ENCODE assay signal across 24 mouse cellular contexts in the genomic region with DNA sequence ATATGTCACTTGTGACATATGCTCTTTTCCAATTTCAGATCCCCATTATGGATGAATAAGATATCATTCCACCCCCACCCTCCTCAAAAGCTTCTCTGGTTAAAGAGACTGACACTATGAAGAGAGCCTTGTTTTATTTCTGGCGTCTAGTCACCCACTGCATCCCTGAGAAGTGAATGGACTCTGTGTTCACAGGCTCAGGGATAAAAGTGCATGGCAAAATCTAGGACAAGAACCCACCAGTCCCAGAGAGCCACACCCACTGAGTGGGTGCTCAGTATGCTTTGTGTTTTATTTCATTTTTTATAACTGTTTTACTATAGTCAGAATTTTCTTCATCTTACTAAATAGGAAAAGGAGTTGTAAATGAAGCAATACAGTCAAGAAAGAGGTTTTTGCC. TPM values are rescaled to one million over a fixed set of nuclear protein-coding genes. Genes with fewer than 3 reads are reported as not detected.
A peak's percentile ranks its signal among the peaks of the same experiment; 100 is the strongest.
DNase-seq lines count a peak whose midpoint lies in the region; ATAC-seq and TF ChIP-seq lines count a peak whose summit lies in the region.
"Had no signal": no experiment of that assay in that cellular context is flagged by ENCODE, and none has a peak within 500 bp of the region (broad histone marks: within the 10 kb centered on the region; RNA-seq: fewer than 3 reads in every experiment).

No protein-coding gene starts in this region.

- ATAC-seq in hindbrain, postnatal 0 days: peak; percentile 81
- ATAC-seq in hindbrain, embryonic 12.5 days (ENCODE audit: low FRiP score): no peak
- ATAC-seq: forebrain, embryonic 15.5 days; midbrain, embryonic 13.5 days had no signal

- TF ChIP-seq CTCF in hindbrain, postnatal 0 days (IDR thresholded peaks at IDR 0.05; ENCODE audit: low read depth): no peak

- WGBS in hindbrain, postnatal 0 days: 50% methylated on average over 1 of the region's 1 CpGs
- WGBS in hindbrain, embryonic 12.5 days: 52% methylated on average over 1 of the region's 1 CpGs

- H3K36me3 ChIP-seq in hindbrain, postnatal 0 days (ENCODE audit: insufficient read depth, low read length): no peaks in the 10 kb centered on the region
- no peaks in the 10 kb centered on the region for H3K36me3 ChIP-seq in hindbrain, embryonic 12.5 days
- H3K36me3 ChIP-seq: forebrain, embryonic 15.5 days; hindbrain, embryonic 13.5 days; limb, embryonic 13.5 days; midbrain, embryonic 13.5 days had no signal

- H3K4me2 ChIP-seq in hindbrain, postnatal 0 days (ENCODE audit: low read depth, low read length): no peak overlapping the region
- no peak overlapping the region for H3K4me2 ChIP-seq in hindbrain, embryonic 12.5 days (replicated peaks)
- H3K4me2 ChIP-seq: forebrain, embryonic 15.5 days; hindbrain, embryonic 13.5 days; limb, embryonic 13.5 days; midbrain, embryonic 13.5 days had no signal

- DNase-seq in hindbrain, postnatal 0 days (ENCODE audit: low spot score): peak; percentile 17
- peak; percentile 69 for DNase-seq in Muller cell, postnatal 12 days (ENCODE audit: inconsistent ontology term)
- peak; percentile 46 to 65 for DNase-seq in frontal cortex, adult 2 months (ENCODE audit: extremely low spot score in 1 of 2, low spot score in 1 of 2)
- DNase-seq in right cerebral cortex, adult 2 months (ENCODE audit: low spot score in 2 of 2): peak; percentile 35 to 45
- DNase-seq in spleen, postnatal 10 days (ENCODE audit: low spot score in 2 of 2): no peak
- DNase-seq in adrenal gland, adult (ENCODE audit: inconsistent age in 2 of 2, low spot score in 1 of 2): no peak
- DNase-seq: adrenal gland, postnatal 25 days; B cell, adult 2 months; cerebellum, adult 8-10 months; gastrocnemius, postnatal 10 days; kidney, adult 11 months; thymus, adult 18-20 months had no signal

- no peak overlapping the region for H3K4me3 ChIP-seq in hindbrain, postnatal 0 days (ENCODE audit: low read length)
- no peak overlapping the region for H3K4me3 ChIP-seq in hindbrain, embryonic 12.5 days
- H3K4me3 ChIP-seq: forebrain, embryonic 15.5 days; hindbrain, embryonic 13.5 days; limb, embryonic 13.5 days; midbrain, embryonic 13.5 days had no signal

- no peak overlapping the region; the same call in 1 of the 2 replicates for H3K27ac ChIP-seq in hindbrain, postnatal 0 days
- H3K27ac ChIP-seq in hindbrain, embryonic 12.5 days: no peak overlapping the region
- H3K27ac ChIP-seq: forebrain, embryonic 15.5 days; hindbrain, embryonic 13.5 days; kidney, postnatal 0 days; limb, embryonic 13.5 days; liver, embryonic 14.5 days; midbrain, embryonic 13.5 days had no signal

- no peaks in the 10 kb centered on the region for H3K27me3 ChIP-seq in hindbrain, postnatal 0 days (ENCODE audit: insufficient read depth, low read length)
- H3K27me3 ChIP-seq in hindbrain, embryonic 12.5 days: no peaks in the 10 kb centered on the region
- H3K27me3 ChIP-seq: forebrain, embryonic 15.5 days; hindbrain, embryonic 13.5 days; limb, embryonic 13.5 days; midbrain, embryonic 13.5 days had no signal

- no peaks in the 10 kb centered on the region for H3K4me1 ChIP-seq in hindbrain, postnatal 0 days (ENCODE audit: insufficient read depth, low read length)
- H3K4me1 ChIP-seq in hindbrain, embryonic 12.5 days: no peaks in the 10 kb centered on the region
- H3K4me1 ChIP-seq: forebrain, embryonic 15.5 days; hindbrain, embryonic 13.5 days; limb, embryonic 13.5 days; midbrain, embryonic 13.5 days had no signal

- no peaks in the 10 kb centered on the region for H3K9me3 ChIP-seq in hindbrain, postnatal 0 days (ENCODE audit: low read length)
- H3K9me3 ChIP-seq in hindbrain, embryonic 12.5 days (replicated peaks): no peaks in the 10 kb centered on the region
- H3K9me3 ChIP-seq: forebrain, embryonic 15.5 days; hindbrain, embryonic 13.5 days; limb, embryonic 13.5 days; midbrain, embryonic 13.5 days had no signal

- no peak overlapping the region for H3K9ac ChIP-seq in hindbrain, postnatal 0 days (replicated peaks; ENCODE audit: low read length)
- no peak overlapping the region for H3K9ac ChIP-seq in hindbrain, embryonic 12.5 days
- H3K9ac ChIP-seq: forebrain, embryonic 15.5 days; hindbrain, embryonic 13.5 days; limb, embryonic 13.5 days; liver, embryonic 14.5 days; midbrain, embryonic 13.5 days had no signal

RNA-seq across cellular contexts. Expression of gene Cyp2j6, which starts 7.5 kb away (rescaled TPM):
- total RNA-seq in hindbrain, postnatal 0 days (2014; rRNA removed): 9.1 and 9.3 TPM in 2 replicates
- 10.9 and 11.8 TPM in 2 replicates for polyA plus RNA-seq in hindbrain, postnatal 0 days (2015; fragmentation: Nextera tagmentation; extraction: Ambion mirVana)
- polyA plus RNA-seq in hindbrain, embryonic 12.5 days (2016; fragmentation: Nextera tagmentation; extraction: Ambion mirVana): 6.3 and 7.6 TPM in 2 replicates
- 15.6 and 17.4 TPM in 2 replicates for polyA plus RNA-seq in frontal cortex, adult 2 months (2012; rRNA removed)
- total RNA-seq: neutrophil, adult 5-6 weeks had no signal

RNA-seq across cellular contexts. Expression of gene Cyp2j8, which starts 38.8 kb away (rescaled TPM):
- total RNA-seq in hindbrain, postnatal 0 days (2014; rRNA removed): not detected in 2 replicates
- 0.15 TPM in 1 of 2 replicates, not detected in the other for polyA plus RNA-seq in hindbrain, postnatal 0 days (2015; fragmentation: Nextera tagmentation; extraction: Ambion mirVana)
- not detected in 2 replicates for polyA plus RNA-seq in hindbrain, embryonic 12.5 days (2016; fragmentation: Nextera tagmentation; extraction: Ambion mirVana)
- 0.30 and 0.36 TPM in 2 replicates for polyA plus RNA-seq in frontal cortex, adult 2 months (2012; rRNA removed)
- total RNA-seq: adrenal gland, postnatal 25 days; gastrocnemius, postnatal 10 days; layer of hippocampus, adult 8-10 months; megakaryocyte progenitor cell, adult 5-6 weeks; neutrophil, adult 5-6 weeks had no signal
- polyA plus RNA-seq: forebrain, embryonic 15.5 days; heart, postnatal 0 days; hindbrain, embryonic 13.5 days; limb, embryonic 13.5 days; liver, embryonic 14.5 days; lung, embryonic 16.5 days; midbrain, embryonic 13.5 days had no signal

RNA-seq across cellular contexts. Expression of gene Cyp2j9, which starts 45.4 kb away (rescaled TPM):
- 19.9 and 26.1 TPM in 2 replicates for total RNA-seq in hindbrain, postnatal 0 days (2014; rRNA removed)
- 21.2 and 23.9 TPM in 2 replicates for polyA plus RNA-seq in hindbrain, postnatal 0 days (2015; fragmentation: Nextera tagmentation; extraction: Ambion mirVana)
- 1.9 TPM in 2 replicates for polyA plus RNA-seq in hindbrain, embryonic 12.5 days (2016; fragmentation: Nextera tagmentation; extraction: Ambion mirVana)
- 32.8 and 33.3 TPM in 2 replicates for polyA plus RNA-seq in frontal cortex, adult 2 months (2012; rRNA removed)
- total RNA-seq: neutrophil, adult 5-6 weeks had no signal

Comparison
In these comparisons a context has a peak if more than half of its experiments do, and no peak if none do; other contexts are left out.
1. DNase-seq: peak in hindbrain, postnatal 0 days (single experiment), Muller cell, postnatal 12 days (single experiment), frontal cortex, adult 2 months (2 of 2) and right cerebral cortex, adult 2 months (2 of 2); none in spleen, postnatal 10 days (0 of 2) and adrenal gland, adult (0 of 2).